Mouse (Mus musculus) urinary bladder, postnatal 14 days (tissue): ENCODE measurements at regions not wholly inside any gene's neighbourhood (a gene's known extent, or its start where the extent isn't known, plus 50 kb on each side); places are given as distances from the start of the nearest gene placed in this dataset.

Experiments used
- DNase-seq: peaks from one replicate; pipeline ENCODE4 v3.0.0; 2021; ENCODE audit warnings: low spot score

GRCm38 (mm10) chr16:24053403-24053802 lies 64.8 kb upstream of the Bcl6 start:
- peak; percentile 35 for DNase-seq

- DNase-seq, result no peak
These were observed 62.4 kb upstream of the Bcl6 start for GRCm38 (mm10) chr16:24050856-24051640.

- DNase-seq, result no peak
These were observed 55.1 kb upstream of the Bcl6 start for GRCm38 (mm10) chr16:24043779-24044178.

- DNase-seq, result no peak
These were observed 54.3 kb upstream of the Bcl6 start for GRCm38 (mm10) chr16:24042977-24043376.

- DNase-seq, result no peak
These were observed 53.6 kb upstream of the Bcl6 start for GRCm38 (mm10) chr16:24042216-24042615.

- DNase-seq, result no peak
These were observed 52.8 kb upstream of the Bcl6 start for GRCm38 (mm10) chr16:24041403-24041802.

GRCm38 (mm10) chr16:24039765-24040164 lies 51.1 kb upstream of the Bcl6 start:
- DNase-seq, result no peak
